Mouse (Mus musculus) lung, postnatal 4 days (tissue): ENCODE measurements around the gene Krt36.
A peak's percentile ranks its signal among the peaks of the same experiment; 100 is the strongest.

Experiments
- DNase-seq, 2 experiments: peaks; one replicate each; pipeline ENCODE4 v3.0.0; 2021

Gene Krt36

GRCm38 (mm10) chr11:100087861-100088260 lies 17.6 kb downstream of the Krt36 start, which contains the start of gene Krt32:
Krt32 (minus strand) TSS chr11:100088226.
- no peak for DNase-seq

DNA sequence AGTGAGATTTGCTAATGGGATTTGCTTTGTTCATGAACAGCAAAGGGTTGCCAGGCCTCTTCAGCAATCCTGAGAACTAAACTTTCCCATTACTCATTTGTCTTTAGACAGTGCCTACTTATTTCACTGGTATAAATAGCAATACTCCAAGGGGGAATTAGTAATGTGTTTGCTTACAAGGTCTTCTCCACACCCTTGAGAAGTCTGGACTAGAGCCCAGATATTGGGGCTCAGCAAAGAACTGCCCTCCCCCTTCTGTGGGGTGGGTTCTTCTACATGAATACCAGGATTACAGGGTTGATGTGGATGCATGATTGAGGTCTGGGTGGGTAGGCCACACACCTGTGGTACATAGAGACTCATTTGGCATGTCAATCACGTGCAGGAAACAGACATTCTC lies 31.6 kb downstream of the Krt36 start:
- no peak for DNase-seq

DNA sequence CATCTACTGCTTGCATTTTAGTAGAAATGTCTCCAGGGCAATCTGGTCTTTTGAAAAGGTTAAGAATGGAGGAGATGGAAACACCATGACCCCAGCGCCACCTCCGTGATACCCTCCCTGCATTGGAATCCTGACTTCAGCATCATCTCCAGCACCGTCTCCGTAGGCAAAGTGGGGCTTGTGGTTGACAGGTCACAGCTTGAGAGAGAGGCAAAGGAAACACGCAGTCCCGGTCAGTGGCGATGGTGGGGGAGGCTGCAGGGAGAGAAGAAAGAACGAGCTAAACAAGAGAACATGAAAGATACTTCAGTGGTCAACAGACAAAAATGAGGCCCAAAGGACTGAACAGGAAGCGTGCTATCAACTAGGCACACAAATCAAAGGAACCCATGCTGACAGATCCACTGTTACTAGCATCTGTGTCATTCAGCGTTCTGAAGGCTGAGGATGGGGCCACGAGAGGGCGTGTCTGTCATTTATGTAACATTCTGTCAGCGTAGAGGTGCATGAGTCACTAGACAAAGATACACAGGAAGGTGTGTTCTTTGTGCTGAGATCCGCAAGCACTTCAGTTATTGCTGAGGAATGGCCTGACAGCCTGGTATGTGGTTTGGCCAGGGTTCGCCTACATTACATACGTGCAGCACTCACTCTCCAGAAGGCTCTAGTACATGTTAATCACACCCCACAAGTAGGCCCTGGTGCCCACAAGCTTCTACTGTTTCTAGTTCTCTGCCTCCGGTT lies 38.0 kb downstream of the Krt36 start:
- DNase-seq: peak; percentile 44 to 62

- no peak for DNase-seq
These were observed 39.0 kb downstream of the Krt36 start for GRCm38 (mm10) chr11:100066236-100067010.

- no peak for DNase-seq
These were observed 46.6 kb downstream of the Krt36 start for GRCm38 (mm10) chr11:100058875-100059274.

DNA sequence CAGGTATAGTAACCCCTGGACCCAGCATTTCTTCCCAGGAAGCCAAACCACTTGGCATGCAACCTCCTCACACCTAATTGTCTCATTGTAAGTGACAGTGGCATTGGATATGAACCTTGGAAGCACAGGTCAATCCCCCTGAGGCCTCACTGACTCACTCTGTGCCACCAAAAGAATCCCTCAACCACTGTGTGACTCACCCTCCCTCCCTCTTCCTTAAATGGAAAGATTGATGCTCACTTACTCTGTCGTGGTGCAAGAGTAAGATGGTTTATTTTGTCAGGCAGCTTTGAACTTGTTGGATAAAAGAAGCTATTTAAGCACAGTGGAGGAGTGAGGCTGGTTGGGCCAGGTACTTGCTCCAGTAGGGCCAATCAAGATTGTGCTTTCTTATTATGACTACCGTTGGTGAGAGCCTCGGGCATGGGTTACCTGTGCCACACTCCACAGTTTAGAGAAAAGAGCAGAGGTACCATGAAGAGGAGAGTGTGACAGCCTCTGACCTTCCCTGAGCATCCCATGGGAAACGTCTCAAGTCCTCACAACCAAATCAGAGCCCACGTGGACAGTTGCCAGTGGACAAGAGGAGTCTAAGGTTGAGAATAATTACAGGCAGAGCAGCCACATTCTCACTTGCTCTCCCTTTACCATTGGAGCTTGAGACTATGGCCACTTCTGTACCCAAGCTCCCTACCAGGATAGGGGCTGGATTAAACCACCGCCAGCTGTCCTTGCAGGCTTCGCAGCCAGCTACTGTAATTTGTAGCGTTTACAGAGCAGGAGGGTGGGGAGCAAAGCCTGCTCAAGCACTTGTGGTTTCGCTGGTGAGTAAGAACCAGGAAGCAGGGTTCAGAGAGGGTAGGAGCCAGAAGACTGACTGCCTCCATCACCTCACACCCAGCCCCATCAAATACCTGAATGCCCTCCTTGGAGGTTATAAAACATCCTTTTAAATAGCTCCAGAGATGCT lies 49.5 kb downstream of the Krt36 start:
- no peak for DNase-seq
